ENCODE assay signal across 22 mouse cellular contexts in genomic region chr5:148185898-148186297, GRCm38 (mm10).
DNase-seq lines count a peak whose midpoint lies in the region; ATAC-seq and TF ChIP-seq lines count a peak whose summit lies in the region.
"Had no signal": no experiment of that assay in that cellular context is flagged by ENCODE, and none has a peak within 500 bp of the region (broad histone marks: within the 10 kb centered on the region; RNA-seq: fewer than 3 reads in every experiment).

No protein-coding gene starts in this region.

- no peak for DNase-seq in gastrocnemius, adult 2 months
- no peak for DNase-seq in gastrocnemius, postnatal 14 days
- DNase-seq in kidney, postnatal 0 days (ENCODE audit: low spot score) = no peak
- DNase-seq in kidney, adult 11 months = no peak
- DNase-seq in midbrain, postnatal 0 days (ENCODE audit: low spot score) = no peak
- DNase-seq in midbrain, embryonic 11.5 days (ENCODE audit: low spot score, missing footprints) = no peak
- no peak for DNase-seq in cerebellum, adult 11-12 months
- DNase-seq: adrenal gland, postnatal 10 days; B cell, adult 2 months; cerebellum, adult 11 months; cerebellum, adult 9-10 months; cerebellum, postnatal 25 days; gastrocnemius, postnatal 25 days had no signal

- WGBS in kidney, postnatal 0 days = 66% methylated on average over 1 of the region's 1 CpGs
- 58% methylated on average over 1 of the region's 1 CpGs for WGBS in midbrain, postnatal 0 days
- 64% methylated on average over 1 of the region's 1 CpGs for WGBS in midbrain, embryonic 11.5 days

- H3K36me3 ChIP-seq in kidney, postnatal 0 days (ENCODE audit: insufficient read depth, low read length) = no peaks in the 10 kb centered on the region
- no peaks in the 10 kb centered on the region for H3K36me3 ChIP-seq in midbrain, postnatal 0 days (ENCODE audit: insufficient read depth, low read length)
- no peaks in the 10 kb centered on the region for H3K36me3 ChIP-seq in midbrain, embryonic 11.5 days (ENCODE audit: control insufficient read depth, insufficient read depth, low read length)
- H3K36me3 ChIP-seq: embryonic facial prominence, embryonic 13.5 days; forebrain, embryonic 12.5 days; heart, embryonic 15.5 days; hindbrain, embryonic 10.5 days had no signal

- peak; percentile 16; the same call in 1 of the 2 replicates for TF ChIP-seq CTCF in gastrocnemius, adult 2 months (IDR thresholded peaks at IDR 0.05)
- peak; percentile 6; the same call in 1 of the 2 replicates for TF ChIP-seq CTCF in kidney, postnatal 0 days (IDR thresholded peaks at IDR 0.05; ENCODE audit: low read depth)
- peak; percentile 48 for TF ChIP-seq CTCF in midbrain, postnatal 0 days (IDR thresholded peaks at IDR 0.05)

- no peak overlapping the region for H3K4me2 ChIP-seq in kidney, postnatal 0 days (ENCODE audit: low read length)
- H3K4me2 ChIP-seq in midbrain, postnatal 0 days (ENCODE audit: low read depth, low read length, poor library complexity, severe bottlenecking) = no peak overlapping the region
- no peak overlapping the region for H3K4me2 ChIP-seq in midbrain, embryonic 11.5 days
- H3K4me2 ChIP-seq: embryonic facial prominence, embryonic 13.5 days; forebrain, embryonic 12.5 days; heart, embryonic 11.5 days; heart, embryonic 15.5 days; hindbrain, embryonic 14.5 days had no signal

- no peak overlapping the region for H3K4me3 ChIP-seq in gastrocnemius, adult 2 months
- no peak overlapping the region for H3K4me3 ChIP-seq in kidney, postnatal 0 days (replicated peaks; ENCODE audit: low read depth, low read length)
- no peak overlapping the region for H3K4me3 ChIP-seq in midbrain, postnatal 0 days (ENCODE audit: low read depth, low read length)
- H3K4me3 ChIP-seq in midbrain, embryonic 11.5 days (ENCODE audit: low read depth, low read length) = no peak overlapping the region
- H3K4me3 ChIP-seq: embryonic facial prominence, embryonic 13.5 days; forebrain, embryonic 12.5 days; heart, embryonic 15.5 days; hindbrain, embryonic 10.5 days had no signal

- intact Hi-C loops in gastrocnemius, adult 2 months (cut with DNase I) = no loop called here
- intact Hi-C loops in gastrocnemius, postnatal 14 days (cut with DNase I; ENCODE audit: low total_unique reads) = no loop called here

- no peak overlapping the region for H3K27ac ChIP-seq in gastrocnemius, adult 2 months
- H3K27ac ChIP-seq in kidney, postnatal 0 days = no peak overlapping the region
- no peak overlapping the region for H3K27ac ChIP-seq in midbrain, postnatal 0 days (ENCODE audit: low read depth, low read length)
- H3K27ac ChIP-seq in midbrain, embryonic 11.5 days (ENCODE audit: low read depth, low read length) = no peak overlapping the region
- H3K27ac ChIP-seq: embryonic facial prominence, embryonic 13.5 days; forebrain, embryonic 12.5 days; heart, embryonic 15.5 days; hindbrain, embryonic 10.5 days; hindbrain, embryonic 14.5 days had no signal

- no peak for ATAC-seq in kidney, postnatal 0 days (replicated peaks; ENCODE audit: low FRiP score, low read depth)
- no peak for ATAC-seq in midbrain, postnatal 0 days (ENCODE audit: low FRiP score)
- no peak for ATAC-seq in midbrain, embryonic 11.5 days (ENCODE audit: low FRiP score)
- ATAC-seq: CD4-positive, CD25-positive, alpha-beta regulatory T cell, adult 4 months; forebrain, embryonic 16.5 days; intestine, embryonic 16.5 days had no signal

- H3K27me3 ChIP-seq in kidney, postnatal 0 days (ENCODE audit: insufficient read depth, low read length) = no peaks in the 10 kb centered on the region
- no peaks in the 10 kb centered on the region for H3K27me3 ChIP-seq in midbrain, postnatal 0 days (ENCODE audit: insufficient read depth, low read length)
- no peaks in the 10 kb centered on the region for H3K27me3 ChIP-seq in midbrain, embryonic 11.5 days (ENCODE audit: control insufficient read depth, insufficient read depth, low read length)
- H3K27me3 ChIP-seq: embryonic facial prominence, embryonic 13.5 days; forebrain, embryonic 12.5 days; heart, embryonic 15.5 days had no signal

- H3K9ac ChIP-seq in kidney, postnatal 0 days (ENCODE audit: low read depth, low read length) = no peak overlapping the region
- no peak overlapping the region for H3K9ac ChIP-seq in midbrain, postnatal 0 days (replicated peaks; ENCODE audit: low read length, poor library complexity, severe bottlenecking)
- H3K9ac ChIP-seq in midbrain, embryonic 11.5 days (ENCODE audit: low read length) = no peak overlapping the region
- H3K9ac ChIP-seq: embryonic facial prominence, embryonic 13.5 days; forebrain, embryonic 12.5 days; heart, embryonic 15.5 days; hindbrain, embryonic 14.5 days had no signal

- no peaks in the 10 kb centered on the region; the same call in 1 of the 2 replicates for H3K9me3 ChIP-seq in kidney, postnatal 0 days (replicated peaks; ENCODE audit: low read length)
- 0 out of 2 replicates have a peak, but pooled peaks cover 4% of the 10 kb centered on the region for H3K9me3 ChIP-seq in midbrain, postnatal 0 days (ENCODE audit: low read length)
- H3K9me3 ChIP-seq in midbrain, embryonic 11.5 days (ENCODE audit: control insufficient read depth, low read length) = peaks cover 6% of the 10 kb centered on the region; the same call in 1 of the 2 replicates

- no peaks in the 10 kb centered on the region for H3K4me1 ChIP-seq in kidney, postnatal 0 days (replicated peaks; ENCODE audit: insufficient read depth, low read length)
- no peaks in the 10 kb centered on the region for H3K4me1 ChIP-seq in midbrain, postnatal 0 days (ENCODE audit: insufficient read depth, low read length)
- H3K4me1 ChIP-seq in midbrain, embryonic 11.5 days (ENCODE audit: control insufficient read depth, insufficient read depth, low read length) = 0 out of 2 replicates have a peak, but pooled peaks cover 2% of the 10 kb centered on the region
